Comparison of ENCODE assay signal across 9 mouse cellular contexts in genomic region chr11:17306007-17306891, GRCm38 (mm10). TPM values are rescaled to one million over a fixed set of nuclear protein-coding genes. Genes with fewer than 3 reads are reported as not detected.
DNase-seq lines count a peak whose midpoint lies in the region.
"Had no signal": no experiment of that assay in that cellular context is flagged by ENCODE, and none has a peak within 500 bp of the region (broad histone marks: within the 10 kb centered on the region; RNA-seq: fewer than 3 reads in every experiment).

No protein-coding gene starts in this region.

- no peak overlapping the region for H3K27ac ChIP-seq in heart, embryonic 10.5 days
- H3K27ac ChIP-seq: liver, embryonic 15.5 days had no signal

- H3K27me3 ChIP-seq in heart, embryonic 10.5 days (ENCODE audit: insufficient read depth, poor library complexity, severe bottlenecking): no peaks in the 10 kb centered on the region
- H3K27me3 ChIP-seq: liver, embryonic 15.5 days had no signal

- H3K9me3 ChIP-seq in heart, embryonic 10.5 days: no peaks in the 10 kb centered on the region
- H3K9me3 ChIP-seq: liver, embryonic 15.5 days had no signal

- H3K4me1 ChIP-seq in heart, embryonic 10.5 days: no peaks in the 10 kb centered on the region
- H3K4me1 ChIP-seq: liver, embryonic 15.5 days had no signal

- 73% methylated on average over 8 of the region's 8 CpGs for WGBS in heart, embryonic 10.5 days

- DNase-seq in heart, adult 11 months: peak; percentile 93
- DNase-seq in heart, embryonic 10.5 days (ENCODE audit: low spot score): no peak
- peak; percentile 78 for DNase-seq in brain, adult 2 months (ENCODE audit: low read depth, low spot score)
- DNase-seq in frontal cortex, postnatal 36 days (ENCODE audit: low spot score in 2 of 2): peak; percentile 67 to 73
- DNase-seq in layer of hippocampus, postnatal 36 days: peak; percentile 73 to 76
- DNase-seq in ovary, adult 18-20 months (ENCODE audit: low spot score): peak; percentile 23
- DNase-seq in thymus, postnatal 36 days: no peak
- no peak for DNase-seq in embryo, embryonic 9.5 days (ENCODE audit: extremely low spot score)

- H3K4me3 ChIP-seq in heart, embryonic 10.5 days: no peak overlapping the region
- H3K4me3 ChIP-seq: liver, embryonic 15.5 days had no signal

- H3K36me3 ChIP-seq in heart, embryonic 10.5 days: no peaks in the 10 kb centered on the region
- H3K36me3 ChIP-seq: liver, embryonic 15.5 days had no signal

RNA-seq across cellular contexts. Expression of gene C1d, which starts 48.9 kb away (rescaled TPM):
- 85.5 and 94.1 TPM in 2 replicates for polyA plus RNA-seq in heart, embryonic 10.5 days (2016; fragmentation: Nextera tagmentation; extraction: Ambion mirVana)
- total RNA-seq in layer of hippocampus, postnatal 36 days (2021): 10 to 100 TPM; 49.3 to 49.8 TPM

Comparison
In these comparisons a context has a peak if more than half of its experiments do, and no peak if none do; other contexts are left out.
1. DNase-seq: peak in heart, adult 11 months (single experiment), brain, adult 2 months (single experiment), frontal cortex, postnatal 36 days (2 of 2), layer of hippocampus, postnatal 36 days (2 of 2) and ovary, adult 18-20 months (single experiment); none in heart, embryonic 10.5 days (single experiment), thymus, postnatal 36 days (0 of 2) and embryo, embryonic 9.5 days (single experiment).